Mouse (Mus musculus) ES-E14 (cell line): ENCODE data around the gene Nkx2-5. TPM values are rescaled to one million over a fixed set of nuclear protein-coding genes. Genes with fewer than 3 reads are reported as not detected.

Experiments used
- DNase-seq: peaks from one replicate; pipeline ENCODE4 v3.0.0-alpha.2; 2013; ENCODE audit warnings: low read depth, low spot score
- H3K27ac ChIP-seq: 2 replicates; pipeline ENCODE4 v1.5.1; 2012; ENCODE audit warnings: low read depth, mild to moderate bottlenecking, low read length, moderate library complexity, mixed read lengths; ENCODE audit not compliant: poor library complexity, insufficient read depth, severe bottlenecking
- H3K36me3 ChIP-seq: 2 replicates; pipeline ENCODE4 v1.6.1; 2012; ENCODE audit warnings: mild to moderate bottlenecking, low read length, moderate library complexity, mixed read lengths; ENCODE audit not compliant: control insufficient read depth, poor library complexity, insufficient read depth, severe bottlenecking
- H3K4me1 ChIP-seq, 2 experiments: fragments of 150-350 bp in 1 of 2; sonication (generic) in 1 of 2; 2 replicates each; pipeline ENCODE4 v1.6.1; 2012; ENCODE audit warnings: low read length in 2 of 2, mild to moderate bottlenecking in 1 of 2, mixed read lengths in 1 of 2; ENCODE audit not compliant: control insufficient read depth in 2 of 2, insufficient read depth in 2 of 2, poor library complexity in 1 of 2
- H3K4me3 ChIP-seq, 2 experiments: fragments of 150-350 bp in 1 of 2; sonication (generic) in 1 of 2; 2 replicates each; pipeline ENCODE4 v1.5.1; 2012; ENCODE audit warnings: low read length in 2 of 2, low read depth in 1 of 2, mild to moderate bottlenecking in 1 of 2, mixed read lengths in 1 of 2; ENCODE audit not compliant: insufficient read depth in 1 of 2, poor library complexity in 1 of 2, severe bottlenecking in 1 of 2
- H3K9ac ChIP-seq: 2 replicates; pipeline ENCODE4 v1.6.1; 2012; ENCODE audit warnings: low read depth, mild to moderate bottlenecking, low read length, mixed read lengths; ENCODE audit not compliant: poor library complexity, insufficient read depth, severe bottlenecking
- H3K9me3 ChIP-seq: fragments of 150-350 bp; sonication (generic); 2 replicates; pipeline ENCODE4 v1.6.1; 2012; ENCODE audit warnings: low read depth, mild to moderate bottlenecking, low read length; ENCODE audit not compliant: control insufficient read depth, insufficient read depth
- CHD2 ChIP-seq: IDR thresholded peaks from 2 replicates; pipeline ENCODE4 v1.6.1; 2014; ENCODE audit warnings: mild to moderate bottlenecking, low read depth, low read length, inconsistent platforms
- HCFC1 ChIP-seq: IDR thresholded peaks from 2 replicates; pipeline ENCODE4 v1.6.1; 2012; ENCODE audit warnings: low read length, inconsistent platforms, borderline replicate concordance; ENCODE audit not compliant: insufficient read depth
- MAFK ChIP-seq: IDR thresholded peaks from 2 replicates; pipeline ENCODE4 v1.6.1; 2014; ENCODE audit warnings: mild to moderate bottlenecking, low read depth, low read length, inconsistent platforms; ENCODE audit not compliant: insufficient read depth
- ZC3H11A ChIP-seq: IDR thresholded peaks from 2 replicates; pipeline ENCODE4 v1.6.1; 2012; ENCODE audit warnings: low read depth, mild to moderate bottlenecking, inconsistent platforms, low read length, borderline replicate concordance
- ZNF384 ChIP-seq: IDR thresholded peaks from 2 replicates; pipeline ENCODE4 v1.6.1; 2012; ENCODE audit warnings: low read depth, low read length, inconsistent platforms
- in situ Hi-C, 2 experiments: fragments of 600-800 bp; cut with MboI; formaldehyde crosslinking; loops; one replicate each; pipeline ENCODE4 v1.15.1; 2025; ENCODE audit warnings: low sequenced_read_pairs in 2 of 2, inconsistent platforms in 1 of 2; ENCODE audit not compliant: unreplicated experiment in 2 of 2
- total RNA-seq: library from RNA; depleted of rRNA; stranded (reverse); fragments of 300-350 nt; gene quantifications from 2 replicates; pipeline ENCODE4 v1.2.3, GENCODE M21; 2012; rRNA removed

Nkx2-5 gene
- total RNA-seq, 1 experiment: 3.0 TPM

GRCm38 (mm10) chr17:26789460-26790268, 55.1 kb downstream of the Nkx2-5 start:
- H3K4me1 ChIP-seq: 0 out of 4 replicates have a peak, but pooled peaks cover 0 to 3% of the 10 kb centered on the region in 2 experiments
- H3K9me3 ChIP-seq: no peaks in the 10 kb centered on the region
- H3K4me3 ChIP-seq: no peak overlapping the region
- H3K9ac ChIP-seq: no peak overlapping the region
- no peak for DNase-seq
- TF ChIP-seq CHD2: no peak
- no peak for TF ChIP-seq MAFK
- TF ChIP-seq HCFC1: no peak
- H3K36me3 ChIP-seq: peaks cover 31% of the 10 kb centered on the region; the same call in 1 of the 2 replicates
- H3K27ac ChIP-seq: no peak overlapping the region
- in situ Hi-C loops: loop anchor here in 1 of 2 experiments (10.0 kb wide), 1 partner anchor 95 kb away; no protein-coding TSS in a partner anchor

GRCm38 (mm10) chr17:26788986-26789385, 55.8 kb downstream of the Nkx2-5 start:
- H3K4me1 ChIP-seq: 0 out of 4 replicates have a peak, but pooled peaks cover 0 to 3% of the 10 kb centered on the region in 2 experiments
- in situ Hi-C loops: no loop called here
- no peak overlapping the region for H3K4me3 ChIP-seq
- no peaks in the 10 kb centered on the region for H3K9me3 ChIP-seq
- H3K27ac ChIP-seq: no peak overlapping the region
- TF ChIP-seq ZNF384 (no peak), HCFC1 (no peak), ZC3H11A (no peak), MAFK (no peak), CHD2 (no peak)
- DNase-seq: no peak
- no peak overlapping the region for H3K9ac ChIP-seq
- H3K36me3 ChIP-seq: peaks cover 31% of the 10 kb centered on the region; the same call in 1 of the 2 replicates

Other genes starting within 250 kb of the Nkx2-5 start
- 252 and 291 TPM in 2 replicates for gene Atp6v0e, start 181.8 kb downstream of the Nkx2-5 start, total RNA-seq
- gene Crebrf, start 129.4 kb downstream of the Nkx2-5 start, total RNA-seq: 16.6 and 36.3 TPM in 2 replicates
- gene Bnip1, start 63.9 kb downstream of the Nkx2-5 start, total RNA-seq: 24.5 and 26.1 TPM in 2 replicates
- gene Kifc5b, start 72.1 kb upstream of the Nkx2-5 start, total RNA-seq: 52.5 and 83.4 TPM in 2 replicates
- 9.4 and 13.3 TPM in 2 replicates for gene Phf1, start 88.0 kb upstream of the Nkx2-5 start, total RNA-seq
- gene Cuta, start 94.6 kb upstream of the Nkx2-5 start, total RNA-seq: 43.0 and 60.0 TPM in 2 replicates
- 6.6 and 10.3 TPM in 2 replicates for gene Syngap1, start 96.2 kb upstream of the Nkx2-5 start, total RNA-seq
- gene Zbtb9, start 128.2 kb upstream of the Nkx2-5 start, total RNA-seq: 6.7 and 8.2 TPM in 2 replicates
- gene Bak1, start 184.0 kb upstream of the Nkx2-5 start, total RNA-seq: 36.4 and 53.2 TPM in 2 replicates
- 44.1 and 74.5 TPM in 2 replicates for gene Itpr3, start 212.3 kb upstream of the Nkx2-5 start, total RNA-seq